Mouse (Mus musculus) E14TG2a.4 (cell line): Measurements from ENCODE around the gene Lpin2.

Source experiments
- CTCF ChIP-seq: conservative IDR thresholded peaks from 2 replicates; pipeline ENCODE4 v1.5.1; 2014; ENCODE audit warnings: low read length
- POU5F1 ChIP-seq: IDR thresholded peaks from 2 replicates; pipeline ENCODE4 v1.6.1; 2014; ENCODE audit warnings: low read length, borderline replicate concordance

GRCm38 (mm10) chr17:71254106-71254505 is 71.7 kb downstream of the Lpin2 start:
- TF ChIP-seq CTCF (no peak), POU5F1 (no peak)
